Mouse (Mus musculus) small intestine, adult 2 months (tissue): ENCODE measurements at regions not wholly inside any gene's neighbourhood (a gene's known extent, or its start where the extent isn't known, plus 50 kb on each side); places are given as distances from the start of the nearest gene placed in this dataset.

ENCODE experiments used
- CTCF ChIP-seq: fragments of 200-500 bp; IDR thresholded peaks from 2 replicates; pipeline ENCODE4 v1.5.1; 2012; ENCODE audit warnings: low read depth, mild to moderate bottlenecking, control low read depth, inconsistent platforms, low read length, moderate library complexity, mixed read lengths; ENCODE audit not compliant: insufficient replicate concordance, insufficient read length; ENCODE audit errors: extremely low read depth
- POLR2A ChIP-seq: fragments of 200-500 bp; IDR thresholded peaks from 2 replicates; pipeline ENCODE4 v1.6.1; 2012; ENCODE audit warnings: low read depth, mild to moderate bottlenecking, control low read depth, inconsistent platforms, low read length, moderate library complexity

GRCm38 (mm10) chr4:142390531-142391195 is 151.5 kb upstream of the Kazn start:
- TF ChIP-seq CTCF (no peak), POLR2A (no peak)
